Mouse (Mus musculus) small intestine, adult 2 months (tissue): ENCODE measurements around the gene Hmox1. TPM values are rescaled to one million over a fixed set of nuclear protein-coding genes. Genes with fewer than 3 reads are reported as not detected.

ENCODE experiments used
- H3K27ac ChIP-seq: fragments of 200-500 bp; 2 replicates; pipeline ENCODE4 v1.5.1; 2012; ENCODE audit warnings: low read depth, low read length, control low read depth, inconsistent platforms; ENCODE audit not compliant: insufficient read depth
- H3K27me3 ChIP-seq: fragments of 200-500 bp; 2 replicates; pipeline ENCODE4 v1.6.1; 2012; ENCODE audit warnings: mild to moderate bottlenecking, moderate library complexity, low read length, inconsistent platforms; ENCODE audit not compliant: control insufficient read depth, insufficient read depth
- H3K36me3 ChIP-seq: fragments of 200-500 bp; 2 replicates; pipeline ENCODE4 v1.6.1; 2012; ENCODE audit warnings: mild to moderate bottlenecking, low read length, control low read depth, inconsistent platforms; ENCODE audit not compliant: control insufficient read depth, insufficient read depth
- H3K4me1 ChIP-seq: fragments of 200-500 bp; 2 replicates; pipeline ENCODE4 v1.6.1; 2012; ENCODE audit warnings: low read length, inconsistent platforms, mixed read lengths; ENCODE audit not compliant: control insufficient read depth, insufficient read depth, insufficient read length
- H3K4me3 ChIP-seq: fragments of 200-500 bp; 2 replicates; pipeline ENCODE4 v1.5.1; 2012; ENCODE audit warnings: low read depth, mild to moderate bottlenecking, control low read depth, inconsistent platforms, low read length, moderate library complexity
- CTCF ChIP-seq: fragments of 200-500 bp; IDR thresholded peaks from 2 replicates; pipeline ENCODE4 v1.5.1; 2012; ENCODE audit warnings: low read depth, mild to moderate bottlenecking, control low read depth, inconsistent platforms, low read length, moderate library complexity, mixed read lengths; ENCODE audit not compliant: insufficient replicate concordance, insufficient read length; ENCODE audit errors: extremely low read depth
- POLR2A ChIP-seq: fragments of 200-500 bp; IDR thresholded peaks from 2 replicates; pipeline ENCODE4 v1.6.1; 2012; ENCODE audit warnings: low read depth, mild to moderate bottlenecking, control low read depth, inconsistent platforms, low read length, moderate library complexity
- WGBS: fragments of 180-500 bp; shearing (Covaris S2); methylation state at CpG from one replicate; pipeline ENCODE4 v1.1.7; 2018; 5-methylcytosine and 5-hydroxymethylcytosine counted together
- polyA plus RNA-seq: library from polyadenylated mRNA; depleted of rRNA; stranded (reverse); fragments of >200 nt; gene quantifications from 2 replicates; pipeline ENCODE4 v1.2.3, GENCODE M21; 2012; rRNA removed

Hmox1 gene
- polyA plus RNA-seq = 2.8 and 5.0 TPM in 2 replicates

GRCm38 (mm10) chr8:75093399-75094156 lies at the start of gene Hmox1:
Gene Hmox1, plus strand, starts transcription at chr8:75093621.
- peak within 1 kb of the TSS; percentile 70 for H3K4me3 ChIP-seq
- TF ChIP-seq CTCF = no peak
- TF ChIP-seq POLR2A = peak; percentile 59
- no peaks in the 10 kb centered on the region for H3K36me3 ChIP-seq
- H3K27ac ChIP-seq = peak within 1 kb of the TSS; percentile 4; the same call in 1 of the 2 replicates
- H3K4me1 ChIP-seq = peaks cover 11% of the 10 kb centered on the region; the same call in 1 of the 2 replicates
- WGBS = 1% methylated on average over 36 of the region's 36 CpGs
- no peaks in the 10 kb centered on the region for H3K27me3 ChIP-seq

- H3K27ac ChIP-seq = no peak overlapping the region
- no peak for TF ChIP-seq POLR2A
- TF ChIP-seq CTCF = no peak
Observed at GRCm38 (mm10) chr8:75046303-75046702, 47.1 kb upstream of the Hmox1 start.

DNA sequence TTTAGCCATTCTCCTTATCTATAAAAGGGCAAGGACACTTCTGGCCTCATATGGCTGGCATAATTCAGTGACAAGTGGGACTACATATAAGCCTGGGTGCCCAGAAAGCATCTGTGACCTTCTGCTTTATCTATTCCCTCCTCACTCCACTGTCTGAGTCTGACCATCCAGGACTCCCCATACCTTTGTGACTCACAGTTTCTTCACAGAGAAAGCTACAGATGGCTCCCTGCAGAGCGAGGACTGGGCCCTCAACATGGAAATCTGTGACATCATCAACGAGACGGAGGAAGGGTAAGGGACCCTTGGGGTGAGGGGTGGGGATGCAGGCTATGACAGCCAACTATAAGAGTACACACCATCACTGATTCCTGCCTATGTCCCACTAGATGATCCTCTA lies 45.6 kb upstream of the Hmox1 start:
- no peak overlapping the region for H3K27ac ChIP-seq
- no peaks in the 10 kb centered on the region for H3K27me3 ChIP-seq
- H3K4me3 ChIP-seq = no peak overlapping the region
- no peaks in the 10 kb centered on the region for H3K4me1 ChIP-seq
- TF ChIP-seq POLR2A (no peak), CTCF (no peak)
- H3K36me3 ChIP-seq = 0 out of 2 replicates have a peak, but pooled peaks cover 1% of the 10 kb centered on the region
- 95% methylated on average over 3 of the region's 3 CpGs for WGBS

More at GRCm38 (mm10) chr8:75046303-75046702, 47.1 kb upstream of the Hmox1 start:
- Histone ChIP-seq H3K4me3 (no peak overlapping the region), H3K4me1 (no peaks in the 10 kb centered on the region), H3K36me3 (0 out of 2 replicates have a peak, but pooled peaks cover 1% of the 10 kb centered on the region), H3K27me3 (no peaks in the 10 kb centered on the region)
- WGBS = 75% methylated on average over 1 of the region's 1 CpGs

DNA sequence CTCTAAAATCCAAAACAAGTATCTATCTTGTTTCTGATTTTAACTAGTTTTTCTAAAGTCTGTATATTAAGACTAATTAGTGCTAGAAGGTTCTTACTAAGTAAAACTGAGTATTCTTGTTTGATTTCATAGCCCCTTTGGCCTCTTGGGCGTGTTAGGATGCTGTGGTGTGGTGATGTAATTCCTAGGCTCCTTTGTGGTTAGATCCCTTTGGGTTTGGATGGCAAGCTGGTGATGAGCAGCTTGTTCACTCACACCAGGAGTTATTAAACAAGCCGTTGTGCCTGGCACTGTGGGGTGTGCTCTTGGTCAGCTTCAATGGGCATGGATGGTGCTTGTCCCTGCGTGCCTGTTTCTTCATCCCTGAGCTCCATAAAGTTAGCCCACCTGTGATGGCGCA lies 40.1 kb upstream of the Hmox1 start:
- H3K4me1 ChIP-seq = no peaks in the 10 kb centered on the region
- H3K27me3 ChIP-seq = no peaks in the 10 kb centered on the region
- WGBS = 89% methylated on average over 4 of the region's 4 CpGs
- peaks cover 9% of the 10 kb centered on the region; the same call in 1 of the 2 replicates for H3K36me3 ChIP-seq
- H3K27ac ChIP-seq = no peak overlapping the region
- H3K4me3 ChIP-seq = no peak overlapping the region
- TF ChIP-seq CTCF = no peak
- no peak for TF ChIP-seq POLR2A

DNA sequence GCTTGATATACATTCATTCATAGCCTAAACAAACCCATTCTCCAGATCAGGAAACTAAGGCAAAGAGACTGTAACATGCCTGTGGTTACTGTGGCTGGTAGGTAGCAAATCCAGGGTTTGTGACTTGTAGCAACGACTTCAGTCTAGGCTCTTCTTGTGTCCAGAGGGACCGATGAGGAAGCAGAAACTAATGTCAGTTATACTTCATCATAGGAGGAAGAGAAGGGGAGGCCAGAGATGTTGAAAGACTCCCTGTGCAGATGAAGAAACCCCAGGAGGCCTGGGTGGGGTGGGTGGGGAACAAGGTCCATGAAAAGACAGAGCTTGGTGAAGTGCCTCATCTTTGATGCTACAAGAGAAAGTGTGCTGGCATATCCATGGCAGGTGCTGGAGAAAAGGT lies 37.7 kb upstream of the Hmox1 start:
- H3K36me3 ChIP-seq = peaks cover 8% of the 10 kb centered on the region
- no peak overlapping the region for H3K4me3 ChIP-seq
- H3K27ac ChIP-seq = no peak overlapping the region
- no peaks in the 10 kb centered on the region for H3K27me3 ChIP-seq
- H3K4me1 ChIP-seq = no peaks in the 10 kb centered on the region
- TF ChIP-seq POLR2A (no peak), CTCF (no peak)
- 88% methylated on average over 2 of the region's 2 CpGs for WGBS

GRCm38 (mm10) chr8:75060022-75060421 lies 33.4 kb upstream of the Hmox1 start:
- Histone ChIP-seq H3K4me3 (no peak overlapping the region), H3K4me1 (no peaks in the 10 kb centered on the region), H3K27me3 (no peaks in the 10 kb centered on the region), H3K27ac (no peak overlapping the region), H3K36me3 (peaks cover 13% of the 10 kb centered on the region)
- 83% methylated on average over 6 of the region's 6 CpGs for WGBS
- TF ChIP-seq POLR2A (no peak), CTCF (no peak)

GRCm38 (mm10) chr8:75060815-75061214 lies 32.6 kb upstream of the Hmox1 start:
- Histone ChIP-seq H3K27ac (no peak overlapping the region), H3K27me3 (no peaks in the 10 kb centered on the region), H3K4me1 (no peaks in the 10 kb centered on the region), H3K4me3 (no peak overlapping the region), H3K36me3 (peaks cover 15% of the 10 kb centered on the region)
- TF ChIP-seq POLR2A = no peak
- no peak for TF ChIP-seq CTCF
- WGBS = 79% methylated on average over 2 of the region's 2 CpGs
